Mouse (Mus musculus) stomach, postnatal 0 days (tissue): Measurements from ENCODE around the gene Kcnt2. TPM values are rescaled to one million over a fixed set of nuclear protein-coding genes. Genes with fewer than 3 reads are reported as not detected.

Source experiments
- ATAC-seq: fragments of 200-750 bp; cut with Nextera tagmentation; 2 replicates; pipeline ENCODE4 v1.8.0; 2017; ENCODE audit not compliant: low FRiP score, low TSS enrichment
- DNase-seq: peaks from one replicate; pipeline ENCODE4 v3.0.0-alpha.2; 2016; ENCODE audit warnings: low spot score
- H3K27ac ChIP-seq: fragments of 300-500 bp; sonication (generic); replicated peaks from 2 replicates; pipeline ENCODE4 v1.5.1; 2014; ENCODE audit warnings: mild to moderate bottlenecking, control low read depth
- H3K27me3 ChIP-seq: fragments of 300-500 bp; sonication (generic); 2 replicates; pipeline ENCODE4 v1.6.1; 2014; ENCODE audit warnings: low read length; ENCODE audit not compliant: control insufficient read depth, insufficient read depth
- H3K36me3 ChIP-seq: fragments of 300-500 bp; sonication (generic); 2 replicates; pipeline ENCODE4 v1.6.1; 2014; ENCODE audit warnings: low read length, mixed read lengths; ENCODE audit not compliant: control insufficient read depth, insufficient read depth
- H3K4me1 ChIP-seq: fragments of 300-500 bp; sonication (generic); replicated peaks from 2 replicates; pipeline ENCODE4 v1.6.1; 2014; ENCODE audit warnings: antibody characterized with exemption; ENCODE audit not compliant: control insufficient read depth, insufficient read depth
- H3K4me2 ChIP-seq: fragments of 300-500 bp; sonication (generic); replicated peaks from 2 replicates; pipeline ENCODE4 v1.6.1; 2014; ENCODE audit warnings: low read depth, mild to moderate bottlenecking, control low read depth, moderate library complexity
- H3K4me3 ChIP-seq: fragments of 300-500 bp; sonication (generic); 2 replicates; pipeline ENCODE4 v1.5.1; 2014; ENCODE audit warnings: low read depth, low read length, control low read depth
- H3K9ac ChIP-seq: fragments of 300-500 bp; sonication (generic); 2 replicates; pipeline ENCODE4 v1.6.1; 2014; ENCODE audit warnings: mild to moderate bottlenecking, low read length, control low read depth, mixed read lengths
- H3K9me3 ChIP-seq: fragments of 300-500 bp; sonication (generic); 2 replicates; pipeline ENCODE4 v1.6.1; 2016; ENCODE audit warnings: low read length; ENCODE audit not compliant: control insufficient read depth
- CTCF ChIP-seq: IDR thresholded peaks from 2 replicates; pipeline ENCODE4 v1.5.1; 2016; ENCODE audit warnings: antibody characterized with exemption, low read depth, mild to moderate bottlenecking, moderate library complexity
- EP300 ChIP-seq: optimal IDR thresholded peaks from 2 replicates; pipeline ENCODE3; 2016; ENCODE audit warnings: antibody characterized with exemption
- WGBS: fragments of 180-500 bp; shearing (Covaris S2); extraction: QIAGEN DNeasy Blood & Tissue Kit; methylation state at CpG from one replicate; pipeline ENCODE4 v1.1.7; 2014; 5-methylcytosine and 5-hydroxymethylcytosine counted together
- polyA plus RNA-seq: library from polyadenylated mRNA; unstranded; fragments of >200 nt; fragmentation: Nextera tagmentation; extraction: Ambion mirVana; gene quantifications from 2 replicates; pipeline ENCODE4 v1.2.1, GENCODE M21; 2015

Gene Kcnt2
- polyA plus RNA-seq, 1 experiment from 2014 or later: 0.57 TPM

DNA sequence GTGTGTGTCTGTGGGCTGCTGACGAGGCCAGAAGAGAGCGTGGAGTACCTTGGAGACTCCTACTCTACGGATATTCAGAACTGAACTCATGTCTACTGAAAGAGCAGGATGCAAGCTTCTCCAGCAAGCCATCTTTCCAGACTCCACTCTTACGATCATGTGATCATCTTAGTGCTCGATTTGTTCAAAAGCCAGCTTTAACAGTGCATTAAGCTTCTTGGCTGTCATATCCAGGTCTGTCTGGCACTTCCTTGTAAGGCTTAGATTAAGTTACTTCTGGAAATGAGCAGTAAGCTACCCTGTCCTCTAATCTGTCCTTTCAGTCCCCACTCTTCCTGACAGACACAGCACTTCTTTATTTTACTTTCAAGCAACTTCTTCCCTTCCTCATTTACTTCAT is 20.1 kb downstream of the Kcnt2 start:
- DNase-seq (no peak), ATAC-seq (no peak)

GRCm38 (mm10) chr1:140266643-140267286 is 20.8 kb downstream of the Kcnt2 start:
- no peak overlapping the region for H3K4me3 ChIP-seq
- TF ChIP-seq CTCF (no peak), EP300 (no peak)

More for the DNA sequence above, 20.1 kb downstream of the Kcnt2 start:
- H3K27me3 ChIP-seq: no peaks in the 10 kb centered on the region
- no peaks in the 10 kb centered on the region for H3K36me3 ChIP-seq
- no peak overlapping the region for H3K9ac ChIP-seq
- no peaks in the 10 kb centered on the region for H3K9me3 ChIP-seq
- H3K4me1 ChIP-seq: no peaks in the 10 kb centered on the region
- H3K4me2 ChIP-seq: no peak overlapping the region
- TF ChIP-seq EP300: no peak
- H3K27ac ChIP-seq: no peak overlapping the region
- whole genome bisulfite sequencing: 77% methylated on average over 5 of the region's 5 CpGs
- H3K4me3 ChIP-seq: no peak overlapping the region

GRCm38 (mm10) chr1:140267288-140267687 is 21.3 kb downstream of the Kcnt2 start:
- ATAC-seq (no peak), DNase-seq (no peak)
- Histone ChIP-seq H3K9me3 (no peaks in the 10 kb centered on the region), H3K27ac (no peak overlapping the region), H3K4me1 (no peaks in the 10 kb centered on the region), H3K27me3 (no peaks in the 10 kb centered on the region), H3K9ac (no peak overlapping the region), H3K4me2 (no peak overlapping the region), H3K4me3 (no peak overlapping the region), H3K36me3 (no peaks in the 10 kb centered on the region)
- TF ChIP-seq EP300 (no peak), CTCF (no peak)
- WGBS: 40% methylated on average over 2 of the region's 2 CpGs

More at GRCm38 (mm10) chr1:140266643-140267286, 20.8 kb downstream of the Kcnt2 start:
- Histone ChIP-seq H3K4me1 (no peaks in the 10 kb centered on the region), H3K36me3 (no peaks in the 10 kb centered on the region), H3K27me3 (no peaks in the 10 kb centered on the region), H3K4me2 (no peak overlapping the region), H3K9me3 (no peaks in the 10 kb centered on the region), H3K27ac (no peak overlapping the region), H3K9ac (no peak overlapping the region)
- DNase-seq (no peak), ATAC-seq (no peak)
- WGBS: 48% methylated on average over 8 of the region's 8 CpGs

DNA sequence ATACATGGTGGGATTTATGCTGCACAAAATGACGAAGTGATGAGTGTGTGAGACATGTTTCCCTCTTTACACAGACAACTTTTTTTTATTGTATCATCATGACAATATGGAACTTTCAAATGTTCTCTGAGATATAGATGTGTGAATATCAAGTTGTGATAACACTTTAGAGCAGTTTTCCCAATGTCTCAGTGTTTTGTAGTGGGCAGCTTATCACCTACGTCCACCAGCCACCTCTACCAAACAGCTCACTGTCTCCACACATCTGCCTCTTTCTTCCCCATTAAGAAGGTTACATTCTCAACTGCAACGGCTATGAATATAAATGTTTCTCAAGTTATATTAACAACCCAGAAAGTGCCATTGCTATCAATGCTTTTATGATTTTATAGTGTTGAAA is 27.7 kb downstream of the Kcnt2 start:
- ATAC-seq: no peak
- H3K9ac ChIP-seq: no peak overlapping the region
- WGBS: 83% methylated on average over 3 of the region's 3 CpGs

DNA sequence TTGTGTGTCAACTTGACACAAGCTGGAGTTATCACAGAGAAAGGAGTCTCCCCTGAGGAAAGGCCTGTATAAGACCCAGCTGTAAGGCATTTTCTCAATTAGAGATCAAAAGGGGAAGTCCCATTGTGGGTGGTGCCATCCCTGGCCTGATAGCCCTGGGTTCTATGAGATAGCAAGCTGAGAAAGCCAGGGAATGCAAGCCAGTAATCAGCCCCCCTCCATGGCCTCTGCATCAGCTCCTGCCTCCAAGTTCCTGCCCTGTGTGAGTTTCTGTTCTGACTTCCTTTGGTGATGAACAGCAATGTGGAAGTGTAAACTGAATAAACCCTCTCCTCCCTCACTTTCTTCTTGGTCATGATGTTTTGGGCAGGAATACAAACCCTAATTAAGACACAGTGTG is 29.9 kb downstream of the Kcnt2 start:
- H3K36me3 ChIP-seq: no peaks in the 10 kb centered on the region
- TF ChIP-seq EP300 (no peak), CTCF (no peak)

More for the DNA sequence above, 27.7 kb downstream of the Kcnt2 start:
- TF ChIP-seq EP300 (no peak), CTCF (no peak)
- H3K36me3 ChIP-seq: no peaks in the 10 kb centered on the region
- no peak for DNase-seq
- H3K27ac ChIP-seq: no peak overlapping the region
- no peaks in the 10 kb centered on the region for H3K9me3 ChIP-seq
- H3K4me1 ChIP-seq: no peaks in the 10 kb centered on the region
- no peak overlapping the region for H3K4me2 ChIP-seq
- H3K4me3 ChIP-seq: no peak overlapping the region
- H3K27me3 ChIP-seq: no peaks in the 10 kb centered on the region

GRCm38 (mm10) chr1:140293140-140293539 is 47.2 kb downstream of the Kcnt2 start:
- 81% methylated on average over 3 of the region's 3 CpGs for WGBS
- no peak overlapping the region for H3K27ac ChIP-seq
- H3K9ac ChIP-seq: no peak overlapping the region
- H3K4me2 ChIP-seq: no peak overlapping the region
- no peak overlapping the region for H3K4me3 ChIP-seq
- no peaks in the 10 kb centered on the region for H3K36me3 ChIP-seq
- no peaks in the 10 kb centered on the region for H3K27me3 ChIP-seq
- H3K9me3 ChIP-seq: no peaks in the 10 kb centered on the region
- no peaks in the 10 kb centered on the region for H3K4me1 ChIP-seq
- DNase-seq (no peak), ATAC-seq (no peak)
- no peak for TF ChIP-seq CTCF
- TF ChIP-seq EP300: no peak

More for the DNA sequence above, 29.9 kb downstream of the Kcnt2 start:
- Histone ChIP-seq H3K9ac (no peak overlapping the region), H3K9me3 (no peaks in the 10 kb centered on the region), H3K4me1 (no peaks in the 10 kb centered on the region), H3K27ac (no peak overlapping the region), H3K4me3 (no peak overlapping the region), H3K27me3 (no peaks in the 10 kb centered on the region), H3K4me2 (no peak overlapping the region)
- no peak for ATAC-seq
- no peak for DNase-seq
